Mouse (Mus musculus) left cerebral cortex, postnatal 36 days (tissue): ENCODE data around the gene Rph3al. TPM values are rescaled to one million over a fixed set of nuclear protein-coding genes. Genes with fewer than 3 reads are reported as not detected.

Source experiments
- DNase-seq, 2 experiments: peaks; one replicate each; pipeline ENCODE4 v3.0.0; 2021 to 2022; ENCODE audit warnings: low spot score in 2 of 2, mixed read lengths in 1 of 2
- intact Hi-C: fragments of 180-260 bp; cut with DNase I; formaldehyde crosslinking; loops from one replicate; pipeline ENCODE4 v1.15.1; 2025
- total RNA-seq, 2 experiments: library from RNA; stranded (reverse); gene quantifications; 2 replicates each; pipeline ENCODE4 v1.2.3; 2021

Gene Rph3al
- total RNA-seq, 2 experiments from 2014 or later, result 2.0 to 4.3 TPM

GRCm38 (mm10) chr11:75912944-75913657, 25.1 kb downstream of the Rph3al start:
- intact Hi-C loops, result no loop called here
- DNase-seq, result peak in 1 of 2 experiments; percentile 29

DNA sequence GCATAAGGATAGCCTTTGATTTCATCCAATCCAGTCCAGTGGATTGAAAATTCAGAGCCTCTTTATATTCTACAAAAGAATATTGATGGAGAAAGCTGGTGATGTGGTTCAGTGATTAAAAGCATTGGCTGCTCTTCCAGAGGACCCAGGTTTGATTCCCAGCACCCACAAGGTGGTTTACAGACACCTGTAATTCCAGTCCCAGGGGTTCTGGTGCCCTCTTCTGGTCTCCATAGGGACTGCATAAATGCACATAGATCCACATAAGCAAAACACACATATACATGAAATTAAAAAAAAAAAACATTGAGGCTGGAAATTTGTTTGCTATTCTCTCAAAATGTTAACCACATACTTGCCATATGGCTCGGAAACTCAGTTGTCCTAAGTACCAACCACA, 26.3 kb downstream of the Rph3al start:
- DNase-seq, result no peak
- intact Hi-C loops, result no loop called here

DNA sequence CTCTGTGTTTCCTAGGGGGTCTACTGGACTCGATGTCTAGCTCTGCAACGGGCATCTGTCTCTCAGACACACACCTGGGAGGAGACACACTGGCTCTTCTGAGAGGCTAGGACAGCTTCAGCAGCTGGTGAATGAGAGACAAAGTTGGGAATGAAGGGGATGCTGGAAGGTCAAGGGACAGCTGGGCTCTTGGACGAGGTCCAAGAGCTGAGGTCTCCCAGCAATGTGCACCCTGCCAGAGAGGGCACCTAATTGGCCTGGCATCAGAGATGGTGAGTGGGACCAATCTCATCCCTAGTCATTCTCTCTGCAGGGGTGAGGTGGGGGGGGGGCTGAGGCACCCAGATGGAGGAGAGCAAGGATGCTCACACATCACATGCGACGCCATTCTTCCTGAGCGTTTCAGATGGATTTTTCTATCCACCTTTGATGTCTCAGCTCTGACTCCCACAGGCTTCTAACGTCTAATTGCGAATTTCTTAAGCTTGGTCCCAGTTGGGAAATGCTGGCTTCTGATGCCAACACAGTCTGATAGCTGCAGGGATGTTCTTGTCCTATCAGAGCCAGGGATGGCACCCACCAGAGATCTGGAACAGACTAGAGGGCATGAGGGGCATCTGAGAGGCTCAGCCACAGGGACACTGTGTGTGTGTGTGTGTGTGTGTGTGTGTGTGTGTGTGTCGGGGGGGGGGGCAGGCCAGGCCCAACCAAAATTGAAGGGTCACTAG, 28.4 kb downstream of the Rph3al start:
- intact Hi-C loops, result loop anchor here (1.0 kb wide), 1 partner anchor 11 kb away; no protein-coding TSS in a partner anchor
- DNase-seq, result no peak

- no peak for DNase-seq
- intact Hi-C loops, result no loop called here
Measured at GRCm38 (mm10) chr11:75907406-75907805, 30.8 kb downstream of the Rph3al start.

GRCm38 (mm10) chr11:75906556-75906955, 31.7 kb downstream of the Rph3al start:
- intact Hi-C loops, result no loop called here
- no peak for DNase-seq

DNA sequence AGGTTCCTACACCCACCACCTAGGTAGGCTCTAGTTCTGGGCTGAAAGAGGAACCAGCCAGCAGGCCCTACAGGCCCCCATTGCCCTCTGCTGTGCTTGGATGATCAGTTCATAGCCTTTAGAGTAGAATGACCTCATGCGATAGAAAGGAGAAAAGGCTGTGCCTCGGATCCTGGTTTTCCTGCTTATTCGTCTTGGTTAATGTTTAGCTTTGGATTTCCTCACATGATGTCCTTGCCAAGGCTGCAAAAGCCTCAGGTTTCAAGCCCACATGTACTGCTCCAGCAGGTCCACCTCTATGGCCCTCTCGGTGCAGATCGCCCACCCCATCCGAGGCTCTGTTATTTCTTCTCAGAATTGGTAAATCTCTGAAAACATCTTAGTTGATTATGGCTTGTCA, 33.2 kb downstream of the Rph3al start:
- intact Hi-C loops, result loop anchor here (5.0 kb wide), 1 partner anchor 123 kb away; no protein-coding TSS in a partner anchor
- DNase-seq, result no peak

DNA sequence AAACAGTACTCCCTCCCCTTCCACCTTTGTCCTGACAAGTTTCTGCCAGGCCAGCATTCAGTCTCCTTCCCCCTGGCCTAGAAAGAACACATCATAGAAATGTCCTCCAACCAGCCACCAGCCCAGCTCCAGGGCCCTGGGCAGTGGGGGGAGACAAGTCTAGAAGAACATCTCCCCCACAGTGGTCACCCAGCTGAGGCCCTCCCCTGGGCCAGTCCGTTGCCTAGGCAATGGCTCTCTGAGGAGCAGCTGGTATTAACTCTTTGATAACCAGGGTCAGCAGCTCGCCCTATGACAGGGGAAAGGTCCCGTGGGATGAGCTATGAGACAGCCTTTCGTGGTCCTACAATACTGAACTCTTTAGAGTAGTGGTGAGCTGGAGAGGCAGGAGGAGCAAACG, 33.7 kb downstream of the Rph3al start:
- DNase-seq, result no peak
- intact Hi-C loops, result loop anchor here (5.0 kb wide), 1 partner anchor 122 kb away; no protein-coding TSS in a partner anchor

- intact Hi-C loops, result loop anchor here (5.0 kb wide), 1 partner anchor 121 kb away; no protein-coding TSS in a partner anchor
Measured at GRCm38 (mm10) chr11:75903486-75903885, 34.7 kb downstream of the Rph3al start.

GRCm38 (mm10) chr11:75901339-75901738, 36.9 kb downstream of the Rph3al start:
- DNase-seq, result no peak
- intact Hi-C loops, result loop anchor here (5.0 kb wide), 1 partner anchor 119 kb away; no protein-coding TSS in a partner anchor

More at GRCm38 (mm10) chr11:75903486-75903885, 34.7 kb downstream of the Rph3al start:
- DNase-seq, result no peak

DNA sequence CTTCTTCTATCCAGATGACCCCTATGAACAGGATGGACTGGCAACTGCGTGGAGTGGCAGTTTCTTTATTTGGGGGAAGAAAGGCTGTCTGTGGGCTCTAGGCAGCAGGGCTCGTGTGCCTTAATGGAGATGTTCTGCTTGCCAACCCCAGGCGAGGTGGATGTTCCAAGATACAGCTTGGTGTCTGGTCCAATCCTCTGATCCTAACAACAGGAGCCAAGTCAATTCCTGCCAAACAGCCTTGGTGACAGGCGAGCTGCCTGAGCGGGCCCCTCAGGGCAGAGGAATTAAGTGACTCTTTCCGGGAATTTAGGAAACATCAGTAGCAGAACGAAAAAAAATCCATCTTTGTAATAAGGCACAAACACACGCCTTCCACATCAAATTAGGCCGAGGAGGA, 38.6 kb downstream of the Rph3al start:
- intact Hi-C loops, result loop anchor here (5.0 kb wide), 1 partner anchor 117 kb away; no protein-coding TSS in a partner anchor
- no peak for DNase-seq

GRCm38 (mm10) chr11:75898532-75898931, 39.7 kb downstream of the Rph3al start:
- intact Hi-C loops, result no loop called here
- no peak for DNase-seq

DNA sequence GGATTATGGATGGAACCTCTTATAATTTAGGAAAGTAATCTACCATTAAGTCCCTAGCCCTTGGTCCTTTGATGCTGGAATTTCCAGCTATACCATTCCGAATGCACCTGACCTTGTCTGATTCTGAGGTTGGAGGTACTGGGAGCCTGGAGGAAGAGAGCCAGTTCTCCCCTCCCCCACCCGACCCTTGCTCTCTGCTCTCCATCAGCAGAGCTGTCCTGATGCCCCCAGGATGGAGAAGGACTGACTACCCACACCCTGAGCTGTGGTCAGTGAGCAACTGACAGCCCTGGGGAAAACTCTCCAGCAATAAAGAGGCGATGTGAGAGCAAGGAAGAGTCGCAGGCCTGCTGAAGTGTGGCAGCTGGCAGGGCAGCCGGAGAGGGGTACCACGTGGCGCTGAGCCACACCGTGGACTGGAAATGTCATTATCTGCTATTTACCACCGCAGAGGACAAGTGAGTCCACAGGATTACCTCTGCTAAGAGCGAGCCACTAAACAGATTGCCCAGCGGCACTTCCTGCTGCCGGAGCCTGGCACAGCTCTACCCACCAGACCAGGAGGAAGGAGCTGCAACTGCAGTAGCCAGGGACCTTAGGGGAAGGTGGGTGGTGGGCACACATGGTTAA, 43.3 kb downstream of the Rph3al start:
- no peak for DNase-seq
- intact Hi-C loops, result no loop called here

- intact Hi-C loops, result no loop called here
- no peak for DNase-seq
Measured at GRCm38 (mm10) chr11:75893956-75894355, 44.3 kb downstream of the Rph3al start.

- DNase-seq, result no peak
- intact Hi-C loops, result no loop called here
Measured at GRCm38 (mm10) chr11:75887349-75887748, 50.9 kb downstream of the Rph3al start.

DNA sequence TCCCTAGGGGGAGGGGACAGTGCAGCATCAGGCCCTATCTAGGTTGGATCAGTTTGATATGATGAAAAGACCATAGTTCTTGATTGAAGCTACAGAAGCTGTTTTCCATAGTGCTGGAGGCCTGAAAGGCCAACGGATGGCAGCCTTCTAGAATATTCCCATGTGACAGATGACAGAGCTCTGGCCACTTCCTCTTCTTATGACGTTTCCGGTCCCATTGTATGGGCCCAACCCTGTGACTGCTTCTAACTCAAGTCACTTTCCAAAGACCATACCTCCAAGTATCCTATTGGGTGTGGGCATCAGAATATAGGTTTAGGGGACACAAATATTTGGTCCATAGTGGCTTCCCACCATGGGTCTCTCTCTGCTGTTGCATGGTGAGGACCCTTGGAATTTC, 57.0 kb downstream of the Rph3al start:
- intact Hi-C loops, result no loop called here
- no peak for DNase-seq

GRCm38 (mm10) chr11:75880064-75880463, 58.2 kb downstream of the Rph3al start:
- intact Hi-C loops, result no loop called here
- peak; percentile 43 to 50 for DNase-seq

DNA sequence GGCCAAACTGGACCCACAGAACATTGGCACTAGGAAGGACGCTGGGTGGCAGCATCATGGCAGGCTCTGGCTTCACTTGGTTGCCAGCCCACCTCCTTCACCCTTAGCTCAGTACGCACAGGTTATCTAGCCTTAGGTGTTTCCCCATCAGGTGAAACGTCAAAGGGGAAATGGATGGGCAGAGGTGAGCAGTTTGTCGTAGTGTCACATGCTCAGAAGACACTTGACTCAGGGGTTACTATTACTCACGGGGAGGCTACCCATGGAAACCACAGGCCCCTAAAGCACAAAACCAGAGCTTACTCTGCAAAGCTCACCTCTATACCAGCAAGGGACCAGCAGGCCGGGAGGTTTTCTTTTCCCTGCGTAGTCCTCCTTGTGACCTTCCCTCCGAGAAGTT, 59.8 kb downstream of the Rph3al start:
- intact Hi-C loops, result no loop called here
- DNase-seq, result no peak

GRCm38 (mm10) chr11:75876043-75876780, 62.0 kb downstream of the Rph3al start:
- intact Hi-C loops, result no loop called here
- DNase-seq, result no peak

- no peak for DNase-seq
- intact Hi-C loops, result loop anchor here (5.0 kb wide), 1 partner anchor 96 kb away; no protein-coding TSS in a partner anchor
Measured at GRCm38 (mm10) chr11:75871688-75872087, 66.5 kb downstream of the Rph3al start.
